Mouse (Mus musculus): ENCODE data around the gene Mybpc2.

- TF ChIP-seq CTCF (conservative IDR thresholded peaks at IDR 0.05; ENCODE audit: insufficient read depth, insufficient read length, low read depth, low read length) = no peak
- no peak for TF ChIP-seq POLR2A (IDR thresholded peaks at IDR 0.05; ENCODE audit: low read depth, low read length)
Observed at GRCm38 (mm10) chr7:44475046-44475614, 49.3 kb downstream of the Mybpc2 start.

Measured in kidney, adult 2 months (tissue).